Mouse (Mus musculus) liver, embryonic 14.5 days (tissue): Measurements from ENCODE around the gene Tmbim7.

Experiments
- CTCF ChIP-seq: IDR thresholded peaks from 2 replicates; pipeline ENCODE4 v1.5.1; 2016; ENCODE audit warnings: antibody characterized with exemption, low read depth, control low read depth
- EP300 ChIP-seq: IDR thresholded peaks from 2 replicates; pipeline ENCODE4 v1.6.1; 2016; ENCODE audit warnings: antibody characterized with exemption, low read depth

DNA sequence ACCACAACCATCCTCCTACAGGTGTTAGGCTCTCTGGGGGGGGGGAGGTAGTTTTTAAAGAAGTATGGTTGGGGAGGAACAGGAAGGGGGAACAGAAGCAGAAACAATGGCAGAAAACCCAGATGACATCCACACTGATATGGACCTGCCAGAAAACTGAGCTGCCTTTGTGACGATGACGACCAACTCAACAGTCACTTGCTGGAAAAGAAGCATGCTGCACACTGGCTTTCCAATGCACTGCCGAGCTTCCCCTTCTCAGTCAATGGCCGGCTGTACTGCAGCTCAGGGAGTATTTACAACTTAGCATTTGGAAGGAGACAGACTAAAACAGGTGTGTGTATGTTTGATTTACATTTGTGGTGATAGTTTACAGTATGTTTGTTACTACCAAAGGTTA, 44.2 kb downstream of the Tmbim7 start:
- no peak for TF ChIP-seq CTCF
- no peak for TF ChIP-seq EP300
